Mouse (Mus musculus) kidney, embryonic 16.5 days (tissue): ENCODE measurements at regions not wholly inside any gene's neighbourhood (a gene's known extent, or its start where the extent isn't known, plus 50 kb on each side); places are given as distances from the start of the nearest gene placed in this dataset.

Experiments used
- ATAC-seq: fragments of 200-750 bp; cut with Nextera tagmentation; 2 replicates; pipeline ENCODE4 v1.8.0; 2017; ENCODE audit warnings: moderate TSS enrichment; ENCODE audit not compliant: low FRiP score, low TSS enrichment
- H3K27ac ChIP-seq: fragments of 300-500 bp; sonication (generic); 2 replicates; pipeline ENCODE4 v1.5.1; 2014; ENCODE audit warnings: low read length
- H3K27me3 ChIP-seq: fragments of 300-500 bp; sonication (generic); 2 replicates; pipeline ENCODE4 v1.6.1; 2014; ENCODE audit warnings: low read length, control low read depth, mixed read lengths; ENCODE audit not compliant: insufficient read depth
- H3K36me3 ChIP-seq: fragments of 300-500 bp; sonication (generic); 2 replicates; pipeline ENCODE4 v1.6.1; 2014; ENCODE audit warnings: low read length, control low read depth, mixed read lengths; ENCODE audit not compliant: insufficient read depth
- H3K4me1 ChIP-seq: fragments of 300-500 bp; sonication (generic); 2 replicates; pipeline ENCODE4 v1.6.1; 2014; ENCODE audit warnings: low read length, control low read depth, mixed read lengths; ENCODE audit not compliant: insufficient read depth
- H3K4me2 ChIP-seq: fragments of 300-500 bp; sonication (generic); replicated peaks from 2 replicates; pipeline ENCODE4 v1.6.1; 2014; ENCODE audit warnings: low read depth, low read length
- H3K4me3 ChIP-seq: fragments of 300-500 bp; sonication (generic); 2 replicates; pipeline ENCODE4 v1.5.1; 2014; ENCODE audit warnings: mild to moderate bottlenecking, low read length
- H3K9ac ChIP-seq: fragments of 300-500 bp; sonication (generic); replicated peaks from 2 replicates; pipeline ENCODE4 v1.6.1; 2014; ENCODE audit warnings: low read length
- H3K9me3 ChIP-seq: fragments of 300-500 bp; sonication (generic); 2 replicates; pipeline ENCODE4 v1.6.1; 2016; ENCODE audit warnings: low read length, control low read depth
- WGBS: fragments of 180-500 bp; shearing (Covaris S2); extraction: QIAGEN DNeasy Blood & Tissue Kit; methylation state at CpG from one replicate; pipeline ENCODE4 v1.1.7; 2014; 5-methylcytosine and 5-hydroxymethylcytosine counted together

DNA sequence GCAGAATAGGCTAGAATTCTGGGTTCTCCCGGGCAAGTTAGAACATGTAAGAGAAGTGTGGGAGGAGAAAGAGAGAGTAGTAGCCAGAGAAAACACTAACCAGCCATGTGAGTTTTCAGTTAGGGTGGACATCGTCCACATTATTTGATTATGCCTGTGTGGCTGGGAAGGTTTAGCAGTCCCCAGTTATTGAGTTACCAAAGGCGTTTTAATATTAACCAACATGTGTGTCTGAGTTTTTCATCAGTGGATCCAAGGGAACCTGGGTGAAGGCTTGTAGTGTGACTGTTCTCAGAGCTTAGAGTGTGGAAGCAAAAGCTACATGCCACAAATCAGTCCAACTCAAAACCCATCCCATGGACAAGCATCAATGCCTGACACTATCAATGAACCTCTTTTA is 594.0 kb upstream of the Cdh20 start:
- peak; percentile 89 for ATAC-seq
- H3K27ac ChIP-seq: peak overlapping the region; percentile 20; the same call in 1 of the 2 replicates
- WGBS: 76% methylated on average over 3 of the region's 3 CpGs

More for the DNA sequence above, 594.0 kb upstream of the Cdh20 start:
- Histone ChIP-seq H3K36me3 (no peaks in the 10 kb centered on the region), H3K4me1 (no peaks in the 10 kb centered on the region), H3K9ac (no peak overlapping the region), H3K27me3 (no peaks in the 10 kb centered on the region), H3K4me2 (no peak overlapping the region), H3K4me3 (no peak overlapping the region), H3K9me3 (no peaks in the 10 kb centered on the region)
